Mouse (Mus musculus) heart, adult 11 months (tissue): ENCODE measurements at regions not wholly inside any gene's neighbourhood (a gene's known extent, or its start where the extent isn't known, plus 50 kb on each side); places are given as distances from the start of the nearest gene placed in this dataset.

Experiments
- DNase-seq: peaks from one replicate; pipeline ENCODE4 v3.0.0; 2022

DNA sequence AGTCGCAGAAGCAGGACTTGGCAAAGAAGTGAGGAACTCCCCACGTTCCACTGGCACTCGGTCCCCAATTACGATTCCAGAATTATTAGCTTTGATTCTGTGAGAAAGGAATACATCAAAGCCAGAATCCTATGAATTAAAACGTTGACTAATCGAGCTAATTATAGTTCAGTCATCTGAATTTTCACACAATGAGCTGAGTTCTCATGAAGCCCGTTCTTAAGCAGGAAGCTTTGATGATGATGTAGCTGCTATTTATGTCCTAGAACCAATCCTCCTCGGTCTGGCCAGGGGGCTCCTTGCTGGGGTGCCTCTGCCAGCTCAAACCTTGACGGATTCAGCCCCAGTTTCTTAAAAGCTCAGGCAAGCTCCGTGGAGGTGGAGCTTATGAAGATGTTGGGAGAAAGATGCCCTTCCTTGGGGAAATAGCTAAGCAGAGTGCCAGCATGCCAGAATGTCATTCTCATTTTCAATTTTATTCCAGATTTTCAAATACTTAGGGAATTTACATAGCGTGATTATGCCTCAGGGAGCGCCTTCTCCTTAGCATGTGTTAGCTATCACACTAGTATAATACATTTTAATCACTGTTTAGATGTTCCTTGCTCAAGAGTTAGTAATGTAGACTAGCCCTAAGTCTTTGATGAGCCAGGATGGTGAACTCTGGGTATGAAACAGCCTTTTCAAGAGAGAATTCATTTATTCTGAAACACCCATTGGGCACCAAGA is 65.5 kb upstream of the Ppm1b start:
- peak; percentile 61 for DNase-seq

DNA sequence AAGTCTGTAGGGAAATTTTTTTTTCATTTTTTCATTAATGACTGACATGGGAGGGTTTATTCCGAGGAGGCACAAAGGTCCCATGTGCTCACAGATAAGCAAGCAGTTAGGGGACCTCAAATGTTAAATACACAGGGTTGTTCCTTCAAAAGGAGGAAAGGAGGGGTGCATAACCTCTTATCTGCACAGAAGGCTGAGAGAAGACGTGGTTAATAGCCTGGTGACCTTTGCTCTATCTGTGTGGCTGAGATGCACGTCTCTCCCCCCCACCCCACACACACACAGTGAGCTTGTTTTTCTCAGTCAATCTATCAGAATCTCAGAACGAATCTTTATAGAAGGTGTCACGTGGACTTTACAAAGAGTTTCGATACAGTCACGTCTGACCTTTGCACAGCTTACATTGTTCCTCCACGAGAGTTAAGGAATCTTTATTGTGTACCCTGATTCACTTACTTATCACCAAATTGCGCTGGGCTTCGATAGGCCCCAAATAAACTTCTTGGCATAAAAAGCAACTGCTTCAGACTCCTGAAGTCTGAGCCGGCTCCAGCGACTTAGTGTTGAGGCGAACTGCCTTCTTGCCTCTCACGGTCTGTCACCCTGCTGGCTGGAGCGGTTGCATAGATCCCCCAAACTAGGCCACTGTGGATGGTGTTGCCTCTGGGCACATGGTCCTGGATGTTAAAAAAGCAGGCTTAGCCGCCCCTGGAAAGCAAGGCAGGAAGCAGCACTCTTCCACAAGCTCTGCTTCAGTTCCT is 63.1 kb upstream of the Ppm1b start:
- DNase-seq, result peak; percentile 51

DNA sequence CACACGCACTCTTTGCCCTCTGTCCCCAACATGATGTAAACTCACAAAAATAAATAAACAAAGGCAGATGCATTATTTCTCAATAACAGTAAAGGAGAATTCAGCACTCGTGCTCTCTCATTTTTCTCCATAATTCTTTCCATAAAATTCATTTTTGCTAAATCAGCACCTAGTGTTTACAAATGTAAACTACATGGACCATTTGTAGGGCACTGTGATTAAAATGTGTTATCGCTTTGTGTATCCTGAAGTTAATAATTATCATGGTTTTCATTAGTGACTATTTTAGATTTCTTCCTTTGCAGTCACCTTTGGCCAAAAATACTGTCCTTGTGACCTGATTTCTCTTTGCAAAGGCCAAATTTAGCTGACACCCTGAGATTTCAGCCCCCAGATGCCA is 61.0 kb upstream of the Ppm1b start:
- DNase-seq, result no peak

- DNase-seq, result no peak
These were observed 60.0 kb upstream of the Ppm1b start for GRCm38 (mm10) chr17:84896572-84896971.

- no peak for DNase-seq
These were observed 58.1 kb upstream of the Ppm1b start for GRCm38 (mm10) chr17:84898407-84898806.

DNA sequence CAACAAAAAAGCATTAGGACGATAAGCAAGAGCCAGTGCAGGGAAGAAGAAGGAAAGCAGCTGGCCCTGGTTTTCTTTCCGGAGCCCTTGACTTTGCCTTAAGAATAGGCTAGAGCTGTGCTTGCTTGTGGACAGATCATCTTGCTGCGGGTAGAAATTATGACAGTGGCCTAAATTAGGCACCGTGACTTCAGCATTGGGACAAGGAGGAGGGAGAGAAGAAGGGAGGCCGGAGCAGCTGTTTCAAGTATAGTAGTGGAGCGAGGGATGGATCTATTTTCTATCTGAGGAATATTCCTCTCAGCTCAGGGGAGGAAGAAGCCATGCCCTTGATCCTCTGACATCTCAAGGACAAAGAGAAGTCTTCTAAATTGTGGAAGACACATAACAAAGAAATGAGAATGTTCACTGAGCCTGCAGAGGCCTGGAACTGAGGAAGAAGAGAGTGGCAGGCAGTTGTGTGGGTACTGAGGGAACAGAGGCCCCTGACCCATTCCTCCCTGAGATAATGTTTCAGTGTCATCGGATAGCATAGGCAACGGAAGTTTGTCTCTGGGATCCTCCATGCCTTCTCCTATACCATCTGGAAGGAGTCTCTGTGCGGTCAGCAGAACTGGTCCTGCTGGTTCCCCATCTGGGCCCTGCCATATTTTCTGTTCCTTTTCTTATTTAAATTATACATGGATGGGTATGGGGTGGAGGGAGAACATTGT is 52.8 kb upstream of the Ppm1b start:
- DNase-seq, result peak; percentile 36
